Mouse (Mus musculus) lung, postnatal 0 days (tissue): ENCODE measurements around the gene Acer3.

ENCODE experiments used
- CTCF ChIP-seq: IDR thresholded peaks from 2 replicates; pipeline ENCODE4 v1.5.1; 2016; ENCODE audit warnings: antibody characterized with exemption, mild to moderate bottlenecking
- EP300 ChIP-seq: IDR thresholded peaks from 2 replicates; pipeline ENCODE4 v1.6.1; 2016; ENCODE audit warnings: antibody characterized with exemption, mild to moderate bottlenecking, control low read depth

DNA sequence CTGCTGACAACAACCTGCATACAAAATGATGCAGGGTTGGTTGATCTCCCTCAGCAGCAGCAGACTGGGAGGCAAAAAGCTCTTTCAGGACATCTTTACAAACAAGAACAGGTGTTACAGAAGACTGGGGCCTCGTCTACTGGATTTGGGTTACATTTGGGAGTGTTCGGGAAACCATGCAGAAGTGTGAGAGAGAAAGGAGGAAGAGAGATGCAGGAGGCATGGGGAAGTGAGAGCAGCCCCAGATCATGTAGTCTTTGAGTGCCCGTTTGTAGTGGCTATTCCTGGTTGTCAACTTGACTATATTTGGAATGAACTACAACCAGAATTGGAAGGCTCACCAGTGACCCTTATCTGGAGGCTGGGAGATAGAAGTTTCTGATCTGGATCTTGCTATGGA lies 1.4 kb upstream of the Acer3 start:
- no peak for TF ChIP-seq CTCF
- TF ChIP-seq EP300, result no peak
